In the genomic region with DNA sequence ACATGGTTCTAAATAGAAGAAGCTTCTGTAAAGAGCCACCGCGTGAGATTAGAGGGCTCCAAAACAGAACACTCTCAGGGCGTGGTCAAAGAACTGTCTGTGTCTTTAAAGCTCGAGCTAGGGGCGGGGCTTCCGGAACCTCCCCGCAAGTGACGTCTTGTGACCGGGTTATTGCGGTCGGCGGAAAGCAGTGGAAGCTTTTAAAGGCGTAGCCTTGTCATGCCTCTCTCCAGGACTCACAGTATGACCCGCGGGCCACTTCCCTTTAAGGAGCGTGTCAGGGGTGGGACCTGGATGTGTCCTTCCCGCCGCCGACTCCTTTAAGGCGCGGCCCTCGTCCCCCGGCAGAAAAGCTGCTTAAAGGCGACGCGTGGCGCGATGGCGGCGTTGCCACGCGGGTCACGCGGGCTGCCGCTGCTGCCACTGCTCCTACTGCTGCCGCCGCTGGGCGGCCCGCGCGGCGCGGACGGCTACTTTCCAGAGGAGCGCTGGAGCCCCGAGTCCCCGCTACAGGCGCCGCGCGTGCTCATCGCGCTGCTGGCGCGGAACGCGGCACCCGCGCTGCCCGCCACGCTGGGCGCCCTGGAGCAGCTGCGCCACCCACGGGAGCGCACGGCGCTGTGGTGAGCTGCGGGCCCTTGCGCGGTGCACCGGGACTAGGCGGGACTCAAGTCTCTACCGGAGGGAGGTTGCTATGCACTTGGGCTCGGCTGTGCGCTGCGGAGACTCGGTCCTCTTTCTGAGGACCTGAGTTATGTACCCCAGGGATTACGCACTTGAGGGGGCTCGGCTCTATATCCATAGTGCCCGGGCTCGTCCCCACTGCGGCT, we compare ENCODE assay signal across 8 mouse cellular contexts. TPM values are rescaled to one million over a fixed set of nuclear protein-coding genes. Genes with fewer than 3 reads are reported as not detected.
DNase-seq lines count a peak whose midpoint lies in the region; ATAC-seq and TF ChIP-seq lines count a peak whose summit lies in the region.

A gene (plus strand): TSS at position 177 of the 830 bp plus-strand sequence.

- TF ChIP-seq EP300 in liver, embryonic 14.5 days (IDR thresholded peaks at IDR 0.05; ENCODE audit: low read depth) = no peak
- peak; percentile 69 for TF ChIP-seq EP300 in stomach, postnatal 0 days (optimal IDR thresholded peaks at IDR 0.05)

- H3K4me1 ChIP-seq in forebrain, embryonic 10.5 days = peaks cover 23% of the 10 kb centered on the region
- peaks cover 23% of the 10 kb centered on the region for H3K4me1 ChIP-seq in heart, embryonic 15.5 days (replicated peaks)
- H3K4me1 ChIP-seq in liver, embryonic 14.5 days (replicated peaks; ENCODE audit: control insufficient read depth in 2 of 2, insufficient read depth in 2 of 2, low read length in 1 of 2) = peaks cover 6 to 14% of the 10 kb centered on the region in 2 experiments
- peaks cover 8% of the 10 kb centered on the region for H3K4me1 ChIP-seq in neural tube, embryonic 11.5 days (ENCODE audit: control insufficient read depth, insufficient read depth, low read length)
- H3K4me1 ChIP-seq in stomach, postnatal 0 days (replicated peaks; ENCODE audit: control insufficient read depth, insufficient read depth) = peaks cover 4% of the 10 kb centered on the region

- H3K9ac ChIP-seq in heart, embryonic 15.5 days = peak within 1 kb of the TSS; percentile 82
- H3K9ac ChIP-seq in liver, embryonic 14.5 days (replicated peaks) = peak within 1 kb of the TSS; percentile 83
- peak within 1 kb of the TSS; percentile 92 for H3K9ac ChIP-seq in neural tube, embryonic 11.5 days (ENCODE audit: low read length)
- peak within 1 kb of the TSS; percentile 82 for H3K9ac ChIP-seq in stomach, postnatal 0 days (ENCODE audit: low read length)

- under 1% methylated on average over 82 of the region's 82 CpGs for WGBS in forebrain, embryonic 10.5 days
- under 1% methylated on average over 81 of the region's 82 CpGs for WGBS in heart, embryonic 15.5 days
- under 1% methylated on average over 82 of the region's 82 CpGs for WGBS in liver, embryonic 14.5 days (ENCODE audit: insufficient replicate concordance)
- WGBS in neural tube, embryonic 11.5 days = under 1% methylated on average over 80 of the region's 82 CpGs
- under 1% methylated on average over 78 of the region's 82 CpGs for WGBS in stomach, postnatal 0 days

- peak; percentile 100 for ATAC-seq in heart, embryonic 15.5 days (replicated peaks; ENCODE audit: insufficient number of reproducible peaks, insufficient read depth, low FRiP score, low read depth)
- ATAC-seq in liver, embryonic 14.5 days (ENCODE audit: insufficient read depth) = peak; percentile 99
- peak; percentile 99 for ATAC-seq in neural tube, embryonic 11.5 days (ENCODE audit: insufficient read depth, low FRiP score, low TSS enrichment)
- ATAC-seq in stomach, postnatal 0 days (ENCODE audit: low FRiP score, low TSS enrichment) = peak; percentile 99

- no peaks in the 10 kb centered on the region for H3K9me3 ChIP-seq in forebrain, embryonic 10.5 days
- no peaks in the 10 kb centered on the region for H3K9me3 ChIP-seq in heart, embryonic 15.5 days (replicated peaks)
- H3K9me3 ChIP-seq in liver, embryonic 14.5 days (ENCODE audit: control insufficient read depth, low read length) = no peaks in the 10 kb centered on the region
- H3K9me3 ChIP-seq in neural tube, embryonic 11.5 days (ENCODE audit: control insufficient read depth, low read length) = no peaks in the 10 kb centered on the region
- H3K9me3 ChIP-seq in stomach, postnatal 0 days (ENCODE audit: control insufficient read depth, low read length) = no peaks in the 10 kb centered on the region

- H3K4me2 ChIP-seq in heart, embryonic 15.5 days = peak within 1 kb of the TSS; percentile 70
- peak within 1 kb of the TSS; percentile 99 for H3K4me2 ChIP-seq in liver, embryonic 14.5 days (ENCODE audit: low read depth)
- peak within 1 kb of the TSS; percentile 79 for H3K4me2 ChIP-seq in neural tube, embryonic 11.5 days (ENCODE audit: low read depth)
- H3K4me2 ChIP-seq in stomach, postnatal 0 days (replicated peaks; ENCODE audit: low read depth) = peak within 1 kb of the TSS; percentile 92

- peak within 1 kb of the TSS; percentile 95 for H3K4me3 ChIP-seq in forebrain, embryonic 10.5 days
- H3K4me3 ChIP-seq in heart, embryonic 15.5 days = peak within 1 kb of the TSS; percentile 74
- H3K4me3 ChIP-seq in liver, embryonic 14.5 days (ENCODE audit: insufficient read depth in 1 of 2, low read depth in 2 of 2, low read length in 2 of 2) = peak within 1 kb of the TSS; percentile 72 to 91
- peak within 1 kb of the TSS; percentile 94 for H3K4me3 ChIP-seq in neural tube, embryonic 11.5 days (ENCODE audit: low read depth, low read length)
- H3K4me3 ChIP-seq in stomach, postnatal 0 days (ENCODE audit: low read depth, low read length) = peak within 1 kb of the TSS; percentile 89

- peaks cover 34% of the 10 kb centered on the region for H3K36me3 ChIP-seq in forebrain, embryonic 10.5 days (replicated peaks)
- H3K36me3 ChIP-seq in heart, embryonic 15.5 days = peaks cover 20% of the 10 kb centered on the region
- H3K36me3 ChIP-seq in liver, embryonic 14.5 days (replicated peaks; ENCODE audit: control insufficient read depth, insufficient read depth, low read depth) = peaks cover 7% of the 10 kb centered on the region
- H3K36me3 ChIP-seq in neural tube, embryonic 11.5 days (ENCODE audit: control insufficient read depth, insufficient read depth, low read length) = 0 out of 2 replicates have a peak, but pooled peaks cover 7% of the 10 kb centered on the region
- peaks cover 9% of the 10 kb centered on the region; the same call in 1 of the 2 replicates for H3K36me3 ChIP-seq in stomach, postnatal 0 days (ENCODE audit: control insufficient read depth, insufficient read depth, low read length)

- peak within 1 kb of the TSS; percentile 91 for H3K27ac ChIP-seq in forebrain, embryonic 10.5 days
- H3K27ac ChIP-seq in heart, embryonic 15.5 days = peak within 1 kb of the TSS; percentile 77
- H3K27ac ChIP-seq in liver, embryonic 14.5 days = peak within 1 kb of the TSS; percentile 49
- peak within 1 kb of the TSS; percentile 70 for H3K27ac ChIP-seq in neural tube, embryonic 11.5 days (ENCODE audit: low read depth, low read length)
- peak within 1 kb of the TSS; percentile 85 for H3K27ac ChIP-seq in stomach, postnatal 0 days (replicated peaks)

- H3K27me3 ChIP-seq in forebrain, embryonic 10.5 days (ENCODE audit: poor library complexity, severe bottlenecking) = no peaks in the 10 kb centered on the region
- H3K27me3 ChIP-seq in heart, embryonic 15.5 days = no peaks in the 10 kb centered on the region
- no peaks in the 10 kb centered on the region for H3K27me3 ChIP-seq in liver, embryonic 14.5 days (ENCODE audit: control insufficient read depth, insufficient read depth, low read length)
- no peaks in the 10 kb centered on the region for H3K27me3 ChIP-seq in neural tube, embryonic 11.5 days (ENCODE audit: control insufficient read depth, insufficient read depth, low read length)
- no peaks in the 10 kb centered on the region for H3K27me3 ChIP-seq in stomach, postnatal 0 days (ENCODE audit: control insufficient read depth, insufficient read depth, low read length)

- DNase-seq in CD8-positive naive resting alpha-beta T cell, adult 2 months (ENCODE audit: low read depth in 2 of 2, low spot score in 2 of 2) = peak; percentile 97 to 99
- peak; percentile 99 for DNase-seq in c-Kit-positive CD71-negative TER-119-negative erythroid progenitor cells, embryonic 14.5 days (ENCODE audit: low read depth)
- peak; percentile 97 for DNase-seq in forebrain, embryonic 10.5 days (ENCODE audit: extremely low spot score, low spot score)
- DNase-seq in kidney, postnatal 25 days = peak; percentile 99
- peak; percentile 98 to 99 (median 99) for DNase-seq in liver, embryonic 14.5 days (ENCODE audit: low read depth in 3 of 3, low spot score in 3 of 3)
- peak; percentile 98 for DNase-seq in neural tube, embryonic 11.5 days (ENCODE audit: low spot score)
- peak; percentile 96 for DNase-seq in stomach, postnatal 0 days (ENCODE audit: low spot score)

- TF ChIP-seq CTCF in liver, embryonic 14.5 days (IDR thresholded peaks at IDR 0.05; ENCODE audit: low read depth) = peak; percentile 3; the same call in 1 of the 2 replicates
- TF ChIP-seq CTCF in stomach, postnatal 0 days (IDR thresholded peaks at IDR 0.05; ENCODE audit: low read depth) = peak; percentile 28

RNA-seq across cellular contexts. Expression of the gene that starts here (rescaled TPM):
- 44.2 and 47.4 TPM in 2 replicates for polyA plus RNA-seq in forebrain, embryonic 10.5 days (2016; fragmentation: Nextera tagmentation; extraction: Ambion mirVana)
- polyA plus RNA-seq in heart, embryonic 15.5 days (2015; fragmentation: Nextera tagmentation; extraction: Ambion mirVana) = 50.4 and 64.5 TPM in 2 replicates
- 30.9 and 31.4 TPM in 2 replicates for polyA plus RNA-seq in liver, embryonic 14.5 days (2012; rRNA removed)
- polyA plus RNA-seq in liver, embryonic 14.5 days (2014; fragmentation: Nextera tagmentation; extraction: Ambion mirVana) = 20.5 and 20.7 TPM in 2 replicates
- 54.5 and 57.4 TPM in 2 replicates for polyA plus RNA-seq in neural tube, embryonic 11.5 days (2014; fragmentation: Nextera tagmentation; extraction: Ambion mirVana)
- 40.3 and 41.1 TPM in 2 replicates for polyA plus RNA-seq in stomach, postnatal 0 days (2015; fragmentation: Nextera tagmentation; extraction: Ambion mirVana)

Comparison
In these comparisons a context has a peak if more than half of its experiments do, and no peak if none do; other contexts are left out.
1. Peak in every context shown above with its lines: DNase-seq, ATAC-seq, H3K4me3 ChIP-seq and H3K27ac ChIP-seq.